Mouse (Mus musculus): Measurements from ENCODE around the gene Shoc2.

- TF ChIP-seq TAL1 (IDR thresholded peaks at IDR 0.05; ENCODE audit: low read length): no peak
- no peak for TF ChIP-seq GATA1 (IDR thresholded peaks at IDR 0.05; ENCODE audit: low read length)
These were observed 91.0 kb downstream of the Shoc2 start for GRCm38 (mm10) chr19:54035100-54035499.

Measured in erythroblast, embryonic 14.5 days (primary cell).